Mouse (Mus musculus): ENCODE measurements around the gene Ascc2.

- TF ChIP-seq POLR2A (IDR thresholded peaks at IDR 0.05; ENCODE audit: insufficient read depth, low read length) (no peak), CTCF (IDR thresholded peaks at IDR 0.05; ENCODE audit: low read depth, low read length) (no peak)
These were observed 714 bp downstream of the Ascc2 start for GRCm38 (mm10) chr11:4638261-4638660.

Data from ES-Bruce4 (cell line).